Mouse (Mus musculus): ENCODE results near the gene Fhad1.

Gene Fhad1

GRCm38 (mm10) chr4:141930001-141930400 lies 84.9 kb downstream of the Fhad1 start:
- no peak for DNase-seq

DNA sequence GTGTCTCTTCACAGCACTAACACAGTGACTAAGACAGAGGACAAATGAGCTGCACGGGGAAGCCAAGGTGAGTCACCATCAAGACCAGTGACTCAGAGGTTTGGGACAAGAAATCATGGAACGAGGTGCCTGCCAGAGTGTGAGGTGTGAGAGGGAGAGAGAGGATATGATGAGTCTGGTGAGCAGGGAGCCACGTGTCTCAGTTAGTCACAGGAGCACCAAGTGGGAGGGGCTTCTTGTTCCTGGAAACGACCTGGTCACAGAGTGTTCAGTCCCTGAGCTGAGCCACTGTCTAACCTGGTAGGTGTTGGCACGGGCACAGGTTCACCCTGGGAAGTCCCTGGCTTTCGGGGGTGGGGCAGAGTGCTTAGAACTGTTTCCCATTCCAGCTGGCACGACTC lies 86.0 kb downstream of the Fhad1 start:
- peak; percentile 52 for DNase-seq

DNA sequence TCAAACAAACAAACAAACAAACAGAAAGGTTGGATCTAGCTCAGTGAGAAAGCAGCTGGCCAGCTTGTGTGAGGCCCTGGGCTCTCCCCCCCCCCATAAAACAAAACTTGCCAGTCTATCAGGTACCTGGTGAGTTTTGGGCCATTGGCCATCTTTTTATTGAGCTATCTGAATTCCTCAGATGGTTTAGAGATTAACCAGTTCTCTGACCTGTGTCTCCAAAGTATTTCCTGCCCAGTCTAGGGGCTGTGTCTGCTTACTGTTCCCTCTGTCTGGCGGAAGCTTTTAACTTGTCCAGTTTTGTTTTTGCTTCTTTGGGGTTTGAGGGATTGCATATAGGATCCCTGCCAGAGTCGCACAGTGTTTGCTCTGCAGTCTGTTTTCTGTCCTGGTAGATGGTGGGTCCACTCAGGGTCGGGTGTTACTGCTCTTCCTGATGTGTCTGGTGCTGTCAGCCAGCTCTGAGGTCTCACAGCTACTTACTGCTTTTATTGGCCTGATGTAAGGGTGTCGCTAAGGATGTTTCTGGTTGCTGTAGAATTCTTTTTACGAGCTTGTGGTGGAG lies 89.0 kb downstream of the Fhad1 start:
- no peak for DNase-seq

- no peak for DNase-seq
Measured at GRCm38 (mm10) chr4:141923961-141924360, 90.9 kb downstream of the Fhad1 start.

GRCm38 (mm10) chr4:141920391-141920790 lies 94.5 kb downstream of the Fhad1 start:
- DNase-seq, result no peak

DNA sequence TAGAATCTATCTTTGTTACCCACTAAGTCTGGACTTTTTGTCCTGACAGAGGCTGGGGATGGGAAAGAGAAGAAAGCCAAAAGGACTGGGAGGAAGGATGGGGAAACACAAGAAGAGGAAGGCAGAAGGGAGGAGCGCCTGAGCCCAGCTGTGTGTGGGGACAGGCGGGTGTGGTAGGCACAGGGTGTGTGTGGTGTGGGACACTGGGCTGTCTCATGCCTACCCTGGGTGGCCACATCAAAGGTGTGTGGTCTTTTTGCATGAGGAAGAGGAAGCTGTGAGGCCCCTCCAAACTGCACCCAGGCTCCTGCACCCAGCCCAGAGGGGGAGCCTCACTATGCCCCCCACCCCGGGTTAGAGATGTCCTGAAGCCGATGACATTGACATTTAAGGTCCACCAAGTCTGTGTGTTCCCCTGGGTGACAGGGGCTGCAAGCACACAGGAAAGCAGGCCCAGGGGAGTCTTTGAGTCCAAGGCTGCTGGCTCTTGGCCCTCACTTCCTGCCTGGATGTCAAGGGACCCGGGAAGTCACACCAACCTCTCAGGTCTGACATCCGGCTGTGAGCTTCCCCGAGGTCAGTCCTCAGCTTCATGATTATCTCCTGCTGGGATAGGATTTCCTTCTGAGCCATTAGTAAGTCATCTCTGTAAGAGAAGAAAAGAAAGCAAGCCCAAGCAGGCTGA lies 97.0 kb downstream of the Fhad1 start:
- no peak for DNase-seq

DNA sequence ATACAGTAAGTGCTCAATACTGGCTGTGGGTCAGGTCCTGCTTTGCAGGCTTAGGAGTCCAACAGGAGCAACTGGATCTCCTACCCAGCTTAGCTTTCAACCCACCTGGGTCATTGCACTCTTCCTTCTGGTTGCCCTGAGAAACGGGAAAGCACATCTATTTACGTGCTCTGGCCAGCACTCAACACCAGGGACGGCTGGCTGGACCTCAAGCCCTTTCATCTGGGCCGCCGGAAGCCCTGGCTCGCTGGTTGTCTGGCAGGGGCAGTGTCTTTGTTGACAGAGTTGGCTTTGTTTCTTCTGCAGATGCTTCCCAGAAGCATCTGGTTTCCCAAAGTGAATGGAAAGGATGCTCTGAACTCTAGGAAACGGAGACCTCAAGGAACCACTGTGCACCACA lies 100.8 kb downstream of the Fhad1 start:
- no peak for DNase-seq

- no peak for DNase-seq
Measured at GRCm38 (mm10) chr4:141913201-141913993, 101.5 kb downstream of the Fhad1 start.

DNA sequence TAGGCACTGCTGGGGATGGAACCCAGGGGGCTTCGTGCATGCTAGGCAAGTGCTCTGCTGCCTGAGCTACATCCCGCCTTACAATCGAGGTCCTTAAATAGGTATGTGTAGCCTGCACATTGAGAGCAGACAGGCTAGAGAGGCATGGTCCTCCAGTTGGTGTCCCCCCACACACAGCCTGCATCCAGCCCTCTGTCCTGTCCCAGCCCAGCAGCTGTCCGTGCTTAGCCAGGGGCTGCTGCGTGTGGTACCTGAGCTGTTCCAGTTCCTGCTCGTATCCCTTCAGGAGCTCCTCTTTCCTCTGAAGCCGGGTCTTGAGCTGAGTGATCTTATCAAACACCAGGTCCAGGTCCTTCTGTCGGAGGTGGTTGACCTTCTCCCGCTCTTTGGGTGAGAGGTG lies 110.2 kb downstream of the Fhad1 start:
- DNase-seq, result no peak

- DNase-seq, result no peak
Measured at GRCm38 (mm10) chr4:141902479-141902858, 112.4 kb downstream of the Fhad1 start.

DNA sequence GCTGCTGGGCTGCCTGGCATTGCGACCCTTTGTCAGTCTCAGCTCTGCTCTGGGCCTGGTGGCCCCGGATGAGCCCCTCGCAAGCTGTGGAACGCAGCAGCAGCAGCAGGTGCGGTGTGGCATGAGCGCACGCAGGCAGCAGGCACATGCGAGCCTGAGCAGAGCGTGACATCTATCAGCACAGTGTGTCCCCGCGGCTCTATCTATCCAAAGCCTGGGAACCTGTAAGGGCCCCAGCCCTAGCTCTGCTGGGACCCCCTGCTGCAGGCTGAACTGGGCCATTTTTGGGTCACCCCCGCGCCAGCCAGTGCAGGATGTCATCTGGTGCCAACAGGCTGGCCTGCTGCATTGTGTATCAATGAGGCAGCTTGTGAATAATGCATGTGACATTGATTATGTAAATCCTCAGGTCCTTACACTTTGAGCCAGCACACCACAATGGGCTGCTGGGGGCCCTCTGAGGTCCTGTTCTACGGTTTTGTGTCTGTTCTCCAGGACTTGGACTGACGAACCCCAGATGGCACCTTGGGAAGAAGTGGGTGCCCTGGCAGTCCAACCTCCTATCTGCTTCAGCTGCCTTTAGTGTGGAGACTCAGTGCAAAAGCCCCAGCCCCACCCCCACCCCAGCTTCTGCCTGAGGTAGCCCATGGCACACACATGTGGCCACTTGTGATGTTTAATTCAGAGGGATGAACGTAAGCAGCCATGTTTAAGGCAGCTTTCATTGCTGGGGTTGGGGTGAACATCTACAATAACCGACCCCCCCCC lies 113.0 kb downstream of the Fhad1 start:
- DNase-seq, result no peak

- no peak for DNase-seq
Measured at GRCm38 (mm10) chr4:141900421-141900820, 114.5 kb downstream of the Fhad1 start.

DNA sequence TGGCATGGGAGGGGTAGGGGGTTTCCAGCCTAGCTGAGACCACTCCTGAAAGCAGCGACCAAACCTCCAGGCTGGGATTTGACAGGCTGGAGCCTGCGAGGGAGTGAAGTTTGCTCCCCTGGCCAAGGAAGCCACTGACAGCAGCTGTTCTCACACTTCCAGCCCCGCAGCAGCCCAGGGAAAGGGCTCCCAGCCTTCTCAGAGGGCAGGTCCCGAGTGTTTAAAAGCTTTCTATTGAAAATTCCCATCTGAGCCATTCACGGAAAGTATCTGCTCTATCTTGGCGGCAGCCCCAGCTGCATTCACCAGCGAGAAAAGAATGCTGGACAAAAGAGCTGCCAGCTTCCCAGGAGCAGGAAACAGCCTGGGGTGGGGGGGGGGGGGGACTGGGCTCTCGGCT lies 114.9 kb downstream of the Fhad1 start:
- DNase-seq, result no peak

DNA sequence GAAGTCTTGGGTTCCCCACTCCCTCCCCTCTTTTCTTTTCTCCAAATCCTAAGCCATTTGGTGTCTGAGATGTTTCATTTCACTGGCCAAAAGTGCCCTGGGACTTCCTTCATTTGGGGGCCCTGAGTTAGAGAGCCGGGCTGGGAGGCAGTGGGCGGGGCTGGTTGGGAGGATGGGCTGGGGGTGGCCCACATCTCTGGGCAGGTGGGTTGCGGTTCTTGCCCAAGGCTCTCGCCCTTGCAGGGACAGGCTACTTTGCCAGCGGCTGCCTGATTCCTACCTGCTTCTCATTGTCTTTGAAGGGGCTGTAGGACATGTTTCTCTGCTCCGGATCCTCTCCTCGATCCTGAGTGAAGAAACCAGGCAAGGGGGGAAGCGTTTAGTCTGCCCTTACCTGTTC lies 116.0 kb downstream of the Fhad1 start:
- no peak for DNase-seq

- DNase-seq, result no peak
Measured at GRCm38 (mm10) chr4:141897838-141898237, 117.0 kb downstream of the Fhad1 start.

- DNase-seq, result no peak
Measured at GRCm38 (mm10) chr4:141897225-141897624, 117.7 kb downstream of the Fhad1 start.

DNA sequence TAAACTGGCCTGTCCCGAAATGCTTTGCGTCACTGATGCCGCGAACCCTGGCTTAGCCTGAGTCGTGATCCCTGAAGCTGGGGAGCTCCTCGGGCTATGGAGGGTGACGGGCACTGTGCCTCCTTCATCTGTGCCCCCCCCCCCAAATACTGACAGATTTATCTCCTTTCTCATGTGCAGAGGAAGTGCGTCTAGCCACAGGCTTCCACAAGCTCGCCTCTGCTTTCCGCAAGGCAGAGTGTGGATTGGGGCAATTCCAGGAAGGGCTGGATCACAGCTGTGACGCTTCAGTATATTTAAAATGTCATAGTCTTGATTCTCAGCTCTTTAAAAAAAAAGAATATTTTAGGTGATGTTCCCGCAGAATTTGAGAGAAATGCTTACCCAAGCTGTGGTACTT lies 119.1 kb downstream of the Fhad1 start:
- DNase-seq, result peak; percentile 50

DNA sequence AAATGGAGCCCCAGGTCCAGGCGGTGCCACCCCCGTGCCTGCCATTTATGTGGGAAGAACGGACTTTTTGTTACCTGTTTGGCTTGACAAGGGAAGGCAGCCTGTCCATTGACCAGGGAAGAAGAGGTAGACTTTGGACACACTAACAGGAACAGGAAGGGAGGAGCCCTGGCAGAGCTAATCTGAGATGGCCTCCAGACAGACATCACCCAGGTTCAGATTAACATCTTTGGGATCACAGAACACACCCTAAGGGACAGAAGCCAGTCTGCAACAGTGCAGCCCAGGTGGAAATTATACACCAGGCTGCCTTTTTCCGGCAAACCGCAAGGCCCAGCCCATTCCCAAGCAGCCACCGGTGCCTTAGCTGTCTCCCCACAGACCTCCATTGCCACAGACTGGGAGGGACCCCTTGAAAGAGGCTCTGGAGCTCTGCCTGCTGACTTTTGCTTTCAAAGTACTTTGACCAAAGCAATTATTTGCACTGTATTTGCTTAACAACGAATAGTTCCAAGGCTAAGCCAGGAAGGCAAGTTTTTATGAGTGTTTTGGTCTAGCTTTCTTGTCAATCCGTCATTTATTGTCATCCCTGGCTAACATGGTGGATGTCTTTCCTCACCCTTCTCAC lies 121.6 kb downstream of the Fhad1 start:
- DNase-seq, result no peak

DNA sequence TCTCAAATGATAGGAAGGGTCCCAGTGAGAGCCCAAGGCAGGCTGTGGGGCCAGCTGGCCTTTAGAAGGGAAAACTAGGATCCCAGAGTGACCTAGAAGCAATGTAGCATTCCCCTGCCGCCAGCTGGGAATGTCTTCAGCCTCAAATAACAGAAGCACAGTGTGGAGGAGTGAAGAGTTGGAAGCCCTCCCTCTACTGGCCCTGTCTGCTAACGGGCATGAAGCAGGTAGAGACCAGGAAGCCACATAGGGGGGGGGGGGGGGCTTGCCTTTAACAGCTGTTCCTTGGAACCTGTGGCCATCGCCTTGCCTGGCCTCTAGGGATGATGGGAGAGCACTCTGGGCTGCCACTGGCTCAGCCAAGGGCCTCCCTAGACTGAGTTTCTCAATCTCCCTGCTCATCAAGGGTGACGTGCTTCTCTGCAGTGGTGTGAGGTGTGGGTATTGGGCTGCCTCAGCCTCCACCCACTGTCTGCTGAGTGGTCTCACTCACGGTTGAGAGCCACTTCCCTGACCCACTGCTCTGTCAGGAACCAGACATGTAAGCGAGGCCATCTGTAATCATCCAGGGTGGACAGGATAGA lies 128.4 kb downstream of the Fhad1 start:
- no peak for DNase-seq

- peak; percentile 70 for DNase-seq
Measured at GRCm38 (mm10) chr4:141885451-141885850, 129.4 kb downstream of the Fhad1 start.

GRCm38 (mm10) chr4:141882858-141883257 lies 132.0 kb downstream of the Fhad1 start:
- no peak for DNase-seq

DNA sequence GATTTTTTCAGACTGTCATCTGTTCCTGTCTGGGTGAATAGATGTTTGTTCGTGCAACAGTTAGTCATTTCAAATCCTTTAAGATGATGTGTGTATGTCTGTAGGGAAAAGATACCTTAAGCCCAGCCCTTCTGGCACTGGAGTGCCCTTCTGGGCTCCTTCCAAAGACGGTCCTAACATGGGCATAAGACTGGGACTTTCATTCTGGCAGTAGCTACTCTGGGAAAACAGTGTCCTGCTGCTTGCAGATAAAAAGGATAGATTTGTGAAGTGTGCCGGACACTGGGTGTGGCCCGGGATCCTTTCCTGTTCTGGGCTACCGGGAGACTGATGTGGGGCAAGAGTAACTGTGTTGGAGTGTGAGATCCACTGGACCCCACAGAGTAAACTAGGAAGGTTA lies 132.9 kb downstream of the Fhad1 start:
- DNase-seq, result no peak
